Mouse (Mus musculus): Measurements from ENCODE around the gene Tagln3. TPM values are rescaled to one million over a fixed set of nuclear protein-coding genes. Genes with fewer than 3 reads are reported as not detected.

Gene Tagln3
- total RNA-seq, 4 experiments from 2014 or later = 0.38 to 0.75 (median 0.65) TPM

Other genes with a start within 250 kb of the Tagln3 start
- gene Gm609, start 231.6 kb downstream of the Tagln3 start, total RNA-seq (2022) = under 1 TPM in 2 of 4 experiments, not detected in 2; 0.19 to 0.22 TPM
- not detected for gene Gm17783, start 192.6 kb downstream of the Tagln3 start, total RNA-seq (2022)
- not detected for gene Slc9c1, start 189.3 kb downstream of the Tagln3 start, total RNA-seq (2022)
- not detected for gene Gcsam, start 114.2 kb downstream of the Tagln3 start, total RNA-seq (2022)
- not detected for gene BC016579, start 70.5 kb downstream of the Tagln3 start, total RNA-seq (2022)
- gene Tmprss7, start 30.9 kb downstream of the Tagln3 start, total RNA-seq (2022) = not detected
- 10 to 100 TPM; 11.1 to 14.1 (median 13.0) TPM for gene Abhd10, start 18.3 kb upstream of the Tagln3 start, total RNA-seq (2022)
- 1 to 10 TPM; 4.5 to 8.7 (median 5.8) TPM for gene Phldb2, start 229.0 kb upstream of the Tagln3 start, total RNA-seq (2022)

Measured in gastrocnemius, adult 8-10 months (tissue).